Mouse (Mus musculus) layer of hippocampus, postnatal 14 days (tissue): ENCODE measurements around the gene Kbtbd12. TPM values are rescaled to one million over a fixed set of nuclear protein-coding genes. Genes with fewer than 3 reads are reported as not detected.

Source experiments
- DNase-seq, 2 experiments: peaks; one replicate each; pipeline ENCODE4 v3.0.0; 2021 to 2022; ENCODE audit warnings: low spot score in 2 of 2, mixed read lengths in 1 of 2
- total RNA-seq, 2 experiments: library from RNA; stranded (reverse); gene quantifications; 2 replicates each; pipeline ENCODE4 v1.2.3; 2021

The Kbtbd12 gene
- total RNA-seq, 2 experiments from 2014 or later, result 0.21 to 1.2 TPM

DNA sequence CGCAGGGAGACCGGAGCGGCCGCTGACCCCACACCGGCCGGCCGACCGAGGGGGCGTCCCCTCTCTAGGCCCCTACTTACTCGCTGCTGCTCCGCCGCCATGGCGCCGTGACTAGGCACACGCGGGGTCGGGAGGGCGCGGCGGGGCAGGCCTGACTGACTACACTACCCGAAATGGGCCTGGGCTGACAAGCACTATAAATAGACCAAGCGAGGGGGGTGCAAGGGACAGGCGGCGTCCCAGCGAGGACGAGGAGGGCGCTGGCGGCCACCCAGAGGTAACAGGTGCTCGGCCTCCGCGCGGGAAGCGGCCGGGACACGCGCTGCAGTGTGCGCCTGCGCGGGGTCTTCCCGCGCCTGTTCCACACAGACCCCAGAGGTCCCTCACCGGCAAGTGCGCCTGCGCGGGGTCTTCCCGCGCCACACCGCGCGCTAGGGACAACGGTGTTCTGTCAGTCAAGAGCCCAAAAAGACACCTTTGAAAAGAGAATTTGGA is 10.4 kb downstream of the Kbtbd12 start:
- DNase-seq, result peak; percentile 71 to 74

DNA sequence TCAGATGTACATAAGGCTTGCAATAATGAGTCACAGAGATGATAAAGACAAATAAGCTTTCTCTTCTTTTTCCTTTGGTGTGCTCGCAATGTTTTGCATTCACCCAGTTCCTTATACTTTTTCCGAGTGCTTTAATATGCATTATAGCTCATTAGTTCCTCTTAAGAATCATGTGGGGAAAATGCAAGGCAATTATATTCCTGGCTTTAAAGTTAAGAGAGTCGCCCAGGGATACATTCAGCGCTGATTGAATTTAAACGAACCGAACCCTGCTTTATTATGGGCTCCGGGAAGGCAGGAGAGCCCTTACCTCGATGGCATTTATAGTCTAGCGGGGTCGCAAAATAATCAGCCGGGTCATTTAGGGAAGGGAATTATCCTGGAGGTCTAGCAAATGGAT is 10.8 kb downstream of the Kbtbd12 start:
- no peak for DNase-seq

DNA sequence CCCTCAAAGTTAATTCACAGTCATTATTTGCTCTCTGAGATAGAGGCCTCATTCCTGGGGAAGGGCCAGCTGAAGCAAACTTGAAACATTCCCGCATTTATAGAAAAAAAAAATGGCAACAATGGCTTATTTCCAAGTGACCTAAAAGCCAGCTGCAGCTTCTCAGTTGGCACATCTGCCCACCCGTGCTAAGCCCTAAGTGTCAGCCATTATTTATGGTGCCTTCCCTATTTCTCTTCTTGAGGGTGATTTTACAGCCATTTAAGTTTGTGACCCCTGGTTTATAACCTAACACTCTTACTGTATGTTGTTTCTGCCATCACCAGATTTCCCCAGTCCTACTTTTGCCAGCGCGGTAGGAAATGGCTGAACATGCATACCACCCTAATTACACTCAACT is 11.3 kb downstream of the Kbtbd12 start:
- no peak for DNase-seq

DNA sequence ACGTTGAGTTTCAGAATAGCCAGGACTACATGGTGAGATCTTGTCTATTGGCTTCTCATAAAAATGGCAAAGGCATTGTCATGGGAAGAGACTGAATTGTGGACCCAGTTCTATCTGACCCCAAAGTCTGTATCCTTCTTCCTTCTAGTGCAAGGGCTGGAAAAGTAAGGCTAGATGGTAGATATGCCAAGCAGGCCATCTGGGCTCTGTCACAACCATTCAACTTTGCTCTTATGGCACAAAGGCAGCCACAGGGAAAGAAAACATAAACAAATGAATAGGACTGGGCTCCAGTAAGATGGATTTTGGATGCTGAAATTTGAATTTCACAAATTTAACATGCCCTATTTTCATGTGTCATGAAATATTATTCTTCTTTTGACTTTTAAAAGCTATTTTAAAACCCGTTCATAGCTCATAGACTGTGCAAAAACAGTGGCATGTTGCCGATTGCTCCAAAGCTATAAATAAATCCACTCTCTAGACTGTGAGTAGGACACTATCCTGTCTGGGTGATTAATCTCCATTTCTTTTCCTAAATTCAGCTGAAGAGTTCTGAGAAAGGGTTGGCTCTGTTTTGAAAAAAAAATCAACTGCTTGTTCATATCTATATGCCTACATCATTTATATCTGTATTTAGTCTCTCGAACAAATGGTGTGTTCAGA is 15.8 kb downstream of the Kbtbd12 start:
- no peak for DNase-seq

DNA sequence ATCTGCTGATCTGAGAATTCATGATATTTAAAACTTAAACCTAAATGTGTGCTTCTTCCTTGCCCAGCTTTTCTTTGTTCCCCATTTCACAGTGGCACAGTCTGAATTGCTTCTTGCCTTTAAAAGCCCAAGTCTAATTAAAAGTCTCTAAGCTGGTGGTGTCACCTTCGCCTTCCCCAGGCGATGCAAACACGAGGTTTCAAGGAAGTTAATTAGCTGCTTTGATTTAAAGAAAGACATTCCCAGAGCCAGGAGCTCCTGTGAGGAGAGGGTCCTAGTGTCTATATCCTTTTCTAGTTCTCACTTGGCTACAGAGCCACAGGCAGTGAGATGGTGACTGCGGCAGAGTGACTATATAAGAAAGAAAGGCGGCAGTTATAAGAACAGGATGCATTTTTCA is 18.2 kb downstream of the Kbtbd12 start:
- DNase-seq, result no peak

DNA sequence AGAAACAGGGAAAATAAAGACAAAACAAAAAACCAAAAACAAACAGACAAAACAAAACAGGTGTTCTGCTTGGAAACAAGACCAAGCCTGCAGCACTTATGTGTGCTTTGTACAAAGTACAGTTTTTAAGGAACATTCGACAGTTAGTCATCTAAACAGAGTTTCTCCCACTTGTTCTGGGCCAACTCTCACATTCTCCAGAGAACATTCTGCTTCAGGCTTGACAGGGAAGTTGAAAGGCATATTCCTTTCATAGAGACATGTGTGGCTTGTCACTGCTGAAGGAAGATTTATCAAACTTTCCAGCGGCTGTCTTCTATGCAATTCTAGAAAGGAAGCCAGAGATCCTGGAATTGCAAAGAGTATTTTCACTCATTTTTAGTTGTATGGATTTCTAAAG is 22.4 kb downstream of the Kbtbd12 start:
- DNase-seq, result peak in 1 of 2 experiments; percentile 22

DNA sequence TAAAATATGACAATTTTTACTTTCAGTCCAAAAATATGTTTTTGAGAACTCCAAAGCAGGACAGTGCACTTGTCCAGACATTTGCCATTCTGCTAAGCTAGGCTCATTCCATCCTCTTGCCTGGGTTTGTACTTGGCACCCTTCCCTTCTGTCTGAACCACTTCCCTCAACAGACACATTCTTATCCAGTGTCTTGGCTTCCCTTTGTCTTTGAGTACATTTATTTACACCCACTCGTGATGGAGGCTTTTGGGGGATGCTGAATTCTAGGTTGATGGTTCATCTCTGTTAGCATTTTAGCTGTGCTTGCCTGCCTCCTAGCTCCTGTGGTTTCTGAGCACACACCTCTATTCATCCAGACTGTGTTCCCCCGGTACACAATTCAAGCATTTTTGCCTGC is 31.3 kb downstream of the Kbtbd12 start:
- DNase-seq, result no peak

DNA sequence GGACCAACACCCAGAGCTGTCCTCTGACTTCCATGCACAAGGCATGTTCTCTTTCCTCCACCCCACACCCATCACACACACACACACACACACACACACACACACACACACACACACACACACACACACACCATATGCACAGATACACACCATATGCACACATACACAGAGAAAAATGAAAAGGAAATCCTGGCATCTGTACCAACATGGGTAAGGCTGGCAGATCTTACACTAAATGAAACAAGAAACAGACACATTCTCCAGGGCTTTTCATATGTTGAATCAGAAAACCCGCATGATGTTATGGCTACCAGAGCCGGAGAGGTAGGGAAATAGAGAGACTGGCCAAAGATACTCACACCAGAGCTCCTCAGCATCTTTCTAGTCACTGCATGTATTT is 32.0 kb downstream of the Kbtbd12 start:
- DNase-seq, result no peak

DNA sequence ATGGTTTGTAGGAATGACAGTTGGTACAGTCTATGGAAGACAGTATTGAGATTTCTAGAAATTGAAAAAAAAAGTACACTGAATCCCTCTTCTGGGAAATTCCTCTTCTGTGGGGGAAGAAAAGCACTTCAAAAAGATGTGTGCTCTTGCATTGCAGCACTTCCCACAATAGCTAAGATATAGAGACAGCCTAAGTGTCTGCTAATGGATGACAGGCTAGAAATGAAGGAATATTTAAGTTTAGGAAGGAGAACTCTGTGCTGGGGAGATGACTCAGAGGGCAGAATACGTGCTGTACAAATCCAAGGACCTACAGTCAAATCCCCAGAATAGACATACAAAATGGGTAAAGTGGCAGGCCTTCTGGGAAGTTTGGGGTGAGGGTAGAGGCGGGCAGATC is 32.5 kb downstream of the Kbtbd12 start:
- no peak for DNase-seq

DNA sequence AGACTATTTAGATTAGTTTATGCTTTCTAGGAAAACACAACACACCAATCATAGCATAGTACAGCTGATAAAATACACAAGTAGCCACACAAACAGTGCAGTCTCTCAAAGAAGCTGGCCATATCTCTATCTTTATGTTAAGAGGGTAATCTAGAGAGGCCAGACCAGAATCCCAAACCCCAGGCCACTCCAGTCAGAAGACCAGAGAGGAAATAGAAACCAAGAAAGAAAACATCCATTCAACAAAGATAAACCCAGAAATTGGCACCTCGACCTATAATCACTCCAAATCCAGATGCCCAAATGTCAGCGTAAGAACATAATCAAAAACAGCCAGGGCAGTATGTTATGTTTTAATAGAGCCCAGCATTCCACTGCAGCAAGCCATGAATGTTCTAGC is 41.6 kb downstream of the Kbtbd12 start:
- no peak for DNase-seq

DNA sequence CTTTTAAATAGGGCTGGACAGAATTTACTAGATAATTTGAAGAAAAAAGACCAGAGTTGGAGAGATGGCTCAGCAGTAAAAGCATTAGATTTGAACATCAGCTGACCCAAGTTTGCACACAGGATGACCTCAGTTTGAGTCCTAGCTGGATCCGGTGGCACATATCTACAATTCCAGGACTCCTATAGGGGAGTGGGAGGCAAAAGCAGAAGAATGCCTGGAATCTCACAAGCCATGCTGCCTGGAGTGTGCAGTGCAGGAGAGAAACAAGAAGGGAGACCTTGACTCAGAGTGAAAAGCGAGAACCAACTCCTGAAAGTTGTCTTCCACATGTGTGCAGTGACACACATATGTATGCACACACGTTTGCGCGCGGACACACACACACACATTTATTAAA is 45.4 kb downstream of the Kbtbd12 start:
- no peak for DNase-seq

DNA sequence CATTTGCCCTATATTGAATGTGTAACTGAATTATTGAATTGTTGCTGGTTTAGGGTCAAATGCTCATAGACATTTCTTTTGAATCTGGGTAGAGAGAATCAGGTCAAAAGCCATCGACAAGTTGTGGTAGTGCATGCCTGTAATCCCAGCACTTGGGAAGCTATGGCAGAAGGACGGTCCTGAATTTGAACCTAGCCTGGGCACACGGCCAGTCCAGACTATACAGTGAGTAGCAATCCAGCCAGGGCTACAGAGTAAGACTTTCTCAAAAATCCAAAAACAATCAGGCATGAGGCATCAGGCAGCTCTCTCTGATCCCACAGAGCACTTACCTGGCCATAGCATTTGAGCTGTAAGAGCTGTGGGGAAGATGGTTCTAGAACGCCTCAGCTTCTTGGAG is 47.5 kb downstream of the Kbtbd12 start:
- DNase-seq, result no peak

DNA sequence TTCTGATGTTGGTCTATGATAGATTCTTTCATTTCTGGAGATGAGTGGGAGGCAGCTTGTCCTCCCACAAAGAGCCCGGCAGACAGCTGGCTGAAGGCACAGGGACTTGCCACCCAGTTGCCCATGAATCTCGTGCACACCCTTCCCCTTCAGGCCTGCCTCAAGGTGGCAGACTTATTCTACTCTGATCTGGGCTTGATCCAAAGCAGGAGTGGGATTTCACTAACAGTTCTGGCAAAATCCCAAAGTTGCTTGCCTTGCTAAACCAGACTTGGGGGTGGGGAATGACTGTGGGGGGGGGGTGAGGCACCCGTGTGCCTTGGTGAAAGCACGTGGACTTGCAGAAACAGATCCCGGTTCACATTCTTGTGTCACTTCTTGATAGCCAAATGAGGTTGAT is 48.2 kb downstream of the Kbtbd12 start:
- peak in 1 of 2 experiments; percentile 18 for DNase-seq

DNA sequence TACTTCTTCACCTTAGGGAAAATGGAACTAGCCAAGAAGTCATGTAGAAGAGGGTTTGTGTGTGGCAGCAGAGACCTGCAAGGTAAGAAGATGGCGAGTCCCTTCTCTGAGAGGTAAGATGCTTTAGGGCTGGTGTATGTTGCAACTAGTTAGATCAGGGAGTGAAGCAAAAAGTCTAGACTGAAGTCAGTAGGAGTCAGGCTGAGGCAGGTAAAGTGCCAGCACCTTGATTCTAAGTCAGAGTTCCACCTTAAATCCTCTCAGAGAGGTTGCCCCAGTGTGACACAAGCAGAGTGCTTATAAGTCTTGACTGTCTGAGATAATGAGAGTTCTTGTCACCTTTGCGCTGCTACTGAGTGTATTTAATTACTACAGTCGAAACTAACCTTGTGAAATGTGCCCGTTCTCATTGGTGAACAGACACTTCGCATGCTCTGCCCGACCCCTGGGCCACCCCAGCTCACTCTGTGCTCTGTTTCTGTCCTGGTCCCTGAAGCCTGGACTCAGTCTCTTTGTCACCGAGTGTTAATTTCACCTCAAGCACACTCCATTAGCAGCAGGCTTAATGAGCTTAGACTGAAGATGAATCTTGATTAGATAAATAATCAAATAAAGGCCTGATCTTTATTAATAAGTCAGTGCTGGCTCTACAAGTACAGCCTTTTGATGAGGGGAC is 49.0 kb downstream of the Kbtbd12 start:
- DNase-seq, result no peak

DNA sequence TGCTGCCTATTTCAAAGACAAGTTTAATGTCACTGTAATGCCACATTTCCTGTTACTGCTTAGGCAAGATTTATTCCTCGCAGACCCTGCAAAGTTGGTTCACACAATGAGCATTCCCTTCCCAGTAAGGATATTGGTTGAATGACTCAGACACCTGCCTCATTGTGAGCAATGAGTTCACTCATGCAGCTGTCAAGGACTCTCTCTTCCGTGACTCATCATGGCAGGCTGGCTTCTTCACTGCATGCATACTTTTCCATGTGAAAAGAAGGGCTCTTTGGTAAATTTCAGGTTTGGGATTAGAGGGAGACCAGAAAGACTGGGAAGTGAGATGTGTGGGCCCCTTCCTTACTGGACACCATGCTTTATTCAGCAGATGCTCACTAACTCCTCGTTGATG is 50.7 kb downstream of the Kbtbd12 start:
- no peak for DNase-seq

DNA sequence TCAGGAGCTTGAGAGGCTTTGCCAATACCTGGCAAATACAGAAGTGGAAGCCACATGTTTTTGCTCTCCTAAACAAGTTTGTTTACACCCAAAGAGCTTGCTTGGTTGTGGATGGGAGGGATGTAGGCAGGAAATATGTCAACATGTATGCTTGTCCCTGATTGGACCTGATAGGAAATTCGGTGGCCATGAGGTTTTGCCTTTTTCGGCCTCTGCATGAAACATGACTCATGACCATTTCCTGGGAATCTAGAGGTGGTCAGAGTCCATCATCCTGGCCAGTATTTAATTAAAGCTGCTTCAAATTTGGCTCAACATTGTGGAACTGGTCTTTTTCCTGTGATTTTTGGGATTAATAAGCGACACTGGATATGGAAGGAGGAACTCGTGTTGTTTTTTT is 53.8 kb downstream of the Kbtbd12 start:
- DNase-seq, result no peak

DNA sequence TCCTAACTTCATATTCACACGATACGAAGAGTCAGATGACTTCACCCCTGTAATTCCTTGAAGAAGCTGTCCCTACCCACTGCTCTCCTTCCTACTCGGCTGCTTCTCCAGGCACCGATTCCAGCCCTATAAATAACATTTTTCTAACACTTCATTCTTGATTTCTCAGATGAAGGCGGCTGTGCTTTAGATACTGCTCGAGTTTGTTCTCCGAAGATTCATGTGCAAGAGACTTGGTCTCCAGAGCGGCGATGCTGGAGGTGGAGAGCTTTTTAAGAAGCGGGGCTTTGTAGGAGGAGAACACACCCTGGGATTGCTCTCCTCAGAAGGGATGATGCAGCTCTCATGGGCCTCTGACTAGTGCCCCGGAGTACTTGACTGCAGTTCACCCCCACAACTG is 61.3 kb downstream of the Kbtbd12 start:
- DNase-seq, result no peak

DNA sequence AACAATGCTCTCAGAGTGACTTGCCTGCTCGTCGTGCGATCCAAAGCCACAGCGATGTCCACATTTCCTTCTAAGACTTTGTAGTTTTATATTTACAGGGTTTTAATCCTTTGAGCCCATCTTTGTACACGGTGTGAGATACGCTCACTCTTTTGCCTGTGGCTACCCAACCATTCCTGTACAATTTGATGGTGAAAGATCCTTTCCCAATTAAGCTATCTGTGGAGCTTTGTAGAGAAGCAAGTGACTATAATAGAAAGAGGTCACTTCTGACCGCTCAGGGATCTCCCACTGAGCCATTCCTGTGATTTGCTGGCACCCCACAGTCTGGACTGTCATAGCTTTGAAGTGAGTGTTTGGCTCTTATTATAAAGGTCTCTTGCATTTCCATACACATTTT is 71.1 kb downstream of the Kbtbd12 start:
- no peak for DNase-seq

DNA sequence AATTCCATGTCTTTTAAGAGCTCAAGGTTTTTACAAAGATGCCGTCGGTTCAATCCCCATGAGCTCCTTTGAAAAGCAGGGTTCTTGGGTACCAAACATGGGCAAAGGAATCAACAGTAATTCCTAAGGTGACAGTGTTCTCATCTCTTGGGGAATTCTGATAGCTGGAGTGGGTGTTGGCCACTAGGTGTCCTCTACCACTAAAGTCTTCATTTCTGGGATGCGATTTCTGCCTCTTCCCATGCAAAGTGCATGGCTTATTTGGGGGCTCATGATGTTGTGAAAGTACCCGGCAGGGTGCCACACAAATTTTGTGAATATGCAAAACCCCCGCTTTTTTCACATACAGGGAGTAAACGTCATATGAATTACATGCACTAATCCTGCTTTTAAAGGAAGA is 72.7 kb downstream of the Kbtbd12 start:
- DNase-seq, result peak in 1 of 2 experiments; percentile 36

DNA sequence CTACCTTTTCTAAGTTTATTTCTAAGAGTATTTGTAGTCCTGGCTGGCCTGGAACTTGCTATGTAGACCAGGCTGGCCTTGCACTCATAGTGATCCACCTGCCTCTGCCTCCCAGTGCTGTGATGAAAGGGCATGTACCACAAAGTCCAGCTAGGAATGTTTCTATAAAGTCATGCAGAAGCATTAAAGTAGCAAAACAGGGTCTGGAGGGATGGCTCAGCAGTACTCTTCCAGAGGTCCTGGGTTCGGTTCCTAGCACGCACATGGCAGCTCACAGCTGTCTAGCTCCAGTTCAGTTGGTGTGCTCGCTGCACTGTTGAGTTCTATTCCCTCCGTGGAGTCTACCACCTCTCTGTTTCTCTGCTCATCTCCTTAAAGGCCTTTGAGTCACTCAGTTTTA is 77.6 kb downstream of the Kbtbd12 start:
- no peak for DNase-seq

DNA sequence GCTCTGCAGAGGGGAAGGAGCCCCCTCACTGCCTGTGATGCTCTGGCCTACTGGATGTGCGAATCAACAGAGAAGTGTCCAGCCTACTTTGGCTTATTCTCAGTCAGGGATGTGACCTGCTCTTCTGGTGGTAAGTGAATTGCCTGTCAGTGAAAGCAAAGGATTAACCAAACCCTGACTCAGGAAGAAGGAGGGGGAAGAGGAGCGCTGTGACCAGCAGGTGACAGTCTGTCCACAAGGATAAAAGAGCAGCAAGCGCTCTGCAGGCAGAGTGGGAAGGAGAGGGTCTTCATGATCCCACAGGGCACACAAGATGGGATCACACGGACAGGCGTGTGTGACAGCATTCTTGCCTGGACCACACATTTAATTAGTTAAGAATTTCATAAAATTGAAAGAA is 78.1 kb downstream of the Kbtbd12 start:
- no peak for DNase-seq

DNA sequence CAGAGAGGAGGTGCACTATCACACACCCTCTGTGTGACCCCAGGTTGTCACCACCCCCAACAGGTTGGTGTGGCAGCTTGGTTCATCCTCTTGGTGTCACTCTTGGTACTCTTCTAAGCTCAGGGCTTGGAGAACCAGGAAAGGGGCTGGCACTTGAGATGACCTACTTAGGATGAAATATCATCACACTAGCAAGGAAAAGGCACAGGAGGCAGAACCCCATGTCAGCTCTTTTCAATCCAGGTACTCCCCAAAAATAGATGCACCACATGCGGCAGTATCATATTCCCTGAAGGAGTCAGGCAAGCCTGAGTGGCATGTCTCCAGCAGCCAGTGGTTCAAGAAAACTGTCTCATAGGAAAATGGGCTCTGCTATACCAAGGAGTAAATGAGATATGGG is 79.7 kb downstream of the Kbtbd12 start:
- DNase-seq, result no peak

DNA sequence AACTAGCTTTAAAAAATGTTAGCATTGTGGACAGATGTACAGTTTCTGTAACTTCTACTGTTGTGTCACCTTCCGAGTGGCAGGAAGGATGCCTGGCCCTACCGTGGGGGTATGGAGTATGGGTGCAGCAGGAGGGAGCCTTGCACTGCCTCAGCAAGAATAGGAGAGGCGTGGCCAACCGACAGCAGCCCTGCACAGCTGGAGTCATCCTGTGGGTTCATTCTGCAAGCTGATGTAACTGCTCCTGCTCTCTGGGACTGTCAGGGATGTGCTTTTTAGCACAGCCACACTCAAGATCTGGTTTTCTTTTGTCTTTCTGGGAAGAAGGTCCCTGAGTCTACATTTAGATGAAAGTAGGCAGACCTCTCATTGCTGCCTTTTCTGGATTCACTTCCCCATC is 80.2 kb downstream of the Kbtbd12 start:
- DNase-seq, result no peak
